Mouse (Mus musculus): Measurements from ENCODE around the gene Olfr554. TPM values are rescaled to one million over a fixed set of nuclear protein-coding genes. Genes with fewer than 3 reads are reported as not detected.
"Not testable (repeated sequence)": the region's sequence is repeated elsewhere in the genome, so short reads cannot be mapped to it uniquely, and the experiment has no call there.

The Olfr554 gene
- not detected for total RNA-seq (2021)

GRCm38 (mm10) chr7:102638132-102638531 is at the start of gene Olfr554:
TSS of gene Olfr554 (plus strand) at chr7:102638432.
- DNase-seq (ENCODE audit: low spot score), result no peak
- intact Hi-C loops (cut with DNase I), result no loop called here

GRCm38 (mm10) chr7:102591786-102592185 is 46.4 kb upstream of the Olfr554 start, which contains the start of gene Olfr551:
TSS of gene Olfr551 (minus strand) at chr7:102591886.
- DNase-seq (ENCODE audit: low spot score), result no peak
- intact Hi-C loops (cut with DNase I), result no loop called here

- intact Hi-C loops (cut with DNase I), result no loop called here
- DNase-seq (ENCODE audit: low spot score), result no peak
Observed at GRCm38 (mm10) chr7:102597378-102598031, 40.7 kb upstream of the Olfr554 start, which contains the start of gene Olfr552. TSS of gene Olfr552 (plus strand) at chr7:102597770.

GRCm38 (mm10) chr7:102618118-102618517 is 20.1 kb upstream of the Olfr554 start, which contains the start of gene Olfr553:
TSS of gene Olfr553 (minus strand) at chr7:102618218.
- DNase-seq (ENCODE audit: low spot score), result no peak
- intact Hi-C loops (cut with DNase I), result no loop called here

GRCm38 (mm10) chr7:102619608-102620007 is 18.6 kb upstream of the Olfr554 start:
- intact Hi-C loops (cut with DNase I), result no loop called here
- DNase-seq (ENCODE audit: low spot score), result no peak

- DNase-seq (ENCODE audit: low spot score); intact Hi-C loops (cut with DNase I): not testable (repeated sequence)
Observed at GRCm38 (mm10) chr7:102620368-102620767, 17.9 kb upstream of the Olfr554 start.

GRCm38 (mm10) chr7:102636665-102637064 is 1.6 kb upstream of the Olfr554 start:
- intact Hi-C loops (cut with DNase I), result loop anchor here (2.0 kb wide), 1 partner anchor 124 kb away; no protein-coding TSS in a partner anchor

GRCm38 (mm10) chr7:102644945-102645344 is 6.7 kb downstream of the Olfr554 start:
- intact Hi-C loops (cut with DNase I); DNase-seq (ENCODE audit: low spot score): not testable (repeated sequence)

More at GRCm38 (mm10) chr7:102636665-102637064, 1.6 kb upstream of the Olfr554 start:
- no peak for DNase-seq (ENCODE audit: low spot score)

GRCm38 (mm10) chr7:102658523-102658922 is 20.3 kb downstream of the Olfr554 start, which contains the start of gene Olfr555:
TSS of gene Olfr555 (plus strand) at chr7:102658823.
- intact Hi-C loops (cut with DNase I), result no loop called here
- DNase-seq (ENCODE audit: low spot score), result no peak

GRCm38 (mm10) chr7:102664599-102664998 is 26.4 kb downstream of the Olfr554 start, which contains the start of gene Olfr556:
TSS of gene Olfr556 (plus strand) at chr7:102664899.
- intact Hi-C loops (cut with DNase I), result no loop called here
- no peak for DNase-seq (ENCODE audit: low spot score)

GRCm38 (mm10) chr7:102665378-102665777 is 27.1 kb downstream of the Olfr554 start:
- intact Hi-C loops (cut with DNase I), result loop anchor here (1.0 to 5.0 kb wide), 2 partner anchors 87 to 254 kb away; no protein-coding TSS in a partner anchor
- no peak for DNase-seq (ENCODE audit: low spot score)

GRCm38 (mm10) chr7:102676225-102676624 is 38.0 kb downstream of the Olfr554 start:
- no peak for DNase-seq (ENCODE audit: low spot score)
- intact Hi-C loops (cut with DNase I), result no loop called here

GRCm38 (mm10) chr7:102681916-102682315 is 43.7 kb downstream of the Olfr554 start:
- intact Hi-C loops (cut with DNase I), result no loop called here

GRCm38 (mm10) chr7:102686944-102687501 is 48.8 kb downstream of the Olfr554 start, which contains the start of gene Trim68:
TSS of gene Trim68 (minus strand) at chr7:102687327.
- peak; percentile 84 for DNase-seq (ENCODE audit: low spot score)
- intact Hi-C loops (cut with DNase I), result no loop called here

More at GRCm38 (mm10) chr7:102681916-102682315, 43.7 kb downstream of the Olfr554 start:
- DNase-seq (ENCODE audit: low spot score), result no peak

Other genes with a start within 250 kb of the Olfr554 start
- gene Rrm1, start 196.7 kb upstream of the Olfr554 start, total RNA-seq (2021), result 10 to 100 TPM in 1 of 2 experiments, 1 to 10 TPM in 1; 8.4 to 11.5 TPM
- gene Olfr543, start 156.8 kb upstream of the Olfr554 start, total RNA-seq (2021), result not detected
- gene Olfr544, start 150.1 kb upstream of the Olfr554 start, total RNA-seq (2021), result not detected
- not detected for gene Olfr545, start 138.9 kb upstream of the Olfr554 start, total RNA-seq (2021)
- gene Olfr547, start 103.7 kb upstream of the Olfr554 start, total RNA-seq (2021), result not detected
- gene Olfr548-ps1, start 97.5 kb upstream of the Olfr554 start, total RNA-seq (2021), result not detected
- not detected for gene Olfr549, start 88.6 kb upstream of the Olfr554 start, total RNA-seq (2021)
- gene Trim21, start 72.9 kb upstream of the Olfr554 start, total RNA-seq (2021), result 1 to 10 TPM; 5.4 to 5.5 TPM
- gene Olfr550, start 67.0 kb upstream of the Olfr554 start, total RNA-seq (2021), result under 1 TPM; 0.10 to 0.17 TPM
- gene Olfr551, start 46.5 kb upstream of the Olfr554 start, total RNA-seq (2021), result not detected
- under 1 TPM; 0.08 to 0.36 TPM for gene Olfr552, start 40.7 kb upstream of the Olfr554 start, total RNA-seq (2021)
- gene Olfr553, start 20.2 kb upstream of the Olfr554 start, total RNA-seq (2021), result not detected
- not detected for gene Olfr555, start 20.4 kb downstream of the Olfr554 start, total RNA-seq (2021)
- gene Olfr556, start 26.5 kb downstream of the Olfr554 start, total RNA-seq (2021), result not detected
- gene Trim68, start 48.9 kb downstream of the Olfr554 start, total RNA-seq (2021), result 1 to 10 TPM; 6.5 to 8.2 TPM
- gene Olfr557, start 57.5 kb downstream of the Olfr554 start, total RNA-seq (2021), result not detected
- gene Olfr558, start 63.8 kb downstream of the Olfr554 start, total RNA-seq (2021), result 1 to 10 TPM; 2.4 to 4.4 TPM
- gene Olfr33, start 80.6 kb downstream of the Olfr554 start, total RNA-seq (2021), result not detected
- not detected for gene Olfr559, start 89.1 kb downstream of the Olfr554 start, total RNA-seq (2021)
- not detected for gene Olfr560, start 120.9 kb downstream of the Olfr554 start, total RNA-seq (2021)
- 1 to 10 TPM in 1 of 2 experiments, under 1 TPM in 1; 0.81 to 1.2 TPM for gene Olfr78, start 121.0 kb downstream of the Olfr554 start, total RNA-seq (2021)
- not detected for gene Olfr561, start 132.8 kb downstream of the Olfr554 start, total RNA-seq (2021)
- not detected for gene Olfr564, start 165.0 kb downstream of the Olfr554 start, total RNA-seq (2021)
- gene Olfr566, start 220.3 kb downstream of the Olfr554 start, total RNA-seq (2021), result not detected
- gene Olfr568, start 238.7 kb downstream of the Olfr554 start, total RNA-seq (2021), result not detected

All from heart, postnatal 25 days (tissue).